Mouse (Mus musculus): ENCODE results near the gene Elk3. TPM values are rescaled to one million over a fixed set of nuclear protein-coding genes. Genes with fewer than 3 reads are reported as not detected.

The Elk3 gene
- polyA plus RNA-seq, 1 experiment from 2014 or later = 12.2 TPM

- no peaks in the 10 kb centered on the region; the same call in 1 of the 2 replicates for H3K4me1 ChIP-seq (ENCODE audit: control insufficient read depth, insufficient read depth, low read length)
- 2% methylated on average over 6 of the region's 6 CpGs for WGBS
- H3K9ac ChIP-seq (ENCODE audit: low read length) = no peak overlapping the region
- no peak overlapping the region for H3K27ac ChIP-seq (ENCODE audit: low read depth, low read length)
- H3K4me3 ChIP-seq (ENCODE audit: low read depth, low read length) = no peak overlapping the region
- no peaks in the 10 kb centered on the region for H3K36me3 ChIP-seq (ENCODE audit: control insufficient read depth, insufficient read depth, low read length)
- ATAC-seq (ENCODE audit: low FRiP score) (no peak), DNase-seq (ENCODE audit: low spot score, missing footprints) (peak; percentile 95)
- no peak overlapping the region for H3K4me2 ChIP-seq
- H3K27me3 ChIP-seq (ENCODE audit: control insufficient read depth, insufficient read depth, low read length) = no peaks in the 10 kb centered on the region
- no peaks in the 10 kb centered on the region for H3K9me3 ChIP-seq (ENCODE audit: control insufficient read depth, low read length)
These were observed 19.1 kb downstream of the Elk3 start for GRCm38 (mm10) chr10:93291843-93292242.

GRCm38 (mm10) chr10:93291352-93291751 is 19.6 kb downstream of the Elk3 start:
- Histone ChIP-seq H3K27me3 (ENCODE audit: control insufficient read depth, insufficient read depth, low read length) (no peaks in the 10 kb centered on the region), H3K4me1 (ENCODE audit: control insufficient read depth, insufficient read depth, low read length) (no peaks in the 10 kb centered on the region; the same call in 1 of the 2 replicates), H3K4me2 (no peak overlapping the region), H3K27ac (ENCODE audit: low read depth, low read length) (no peak overlapping the region), H3K36me3 (ENCODE audit: control insufficient read depth, insufficient read depth, low read length) (no peaks in the 10 kb centered on the region), H3K9ac (ENCODE audit: low read length) (no peak overlapping the region), H3K4me3 (ENCODE audit: low read depth, low read length) (no peak overlapping the region), H3K9me3 (ENCODE audit: control insufficient read depth, low read length) (no peaks in the 10 kb centered on the region)
- ATAC-seq (ENCODE audit: low FRiP score) (peak; percentile 62), DNase-seq (ENCODE audit: low spot score, missing footprints) (peak; percentile 92)
- WGBS = 29% methylated on average over 7 of the region's 7 CpGs

- no peaks in the 10 kb centered on the region for H3K36me3 ChIP-seq (ENCODE audit: control insufficient read depth, insufficient read depth, low read length)
- no peak overlapping the region for H3K4me2 ChIP-seq
- 72% methylated on average over 6 of the region's 6 CpGs for WGBS
- ATAC-seq (ENCODE audit: low FRiP score) (no peak), DNase-seq (ENCODE audit: low spot score, missing footprints) (no peak)
- no peaks in the 10 kb centered on the region; the same call in 1 of the 2 replicates for H3K4me1 ChIP-seq (ENCODE audit: control insufficient read depth, insufficient read depth, low read length)
- H3K9me3 ChIP-seq (ENCODE audit: control insufficient read depth, low read length) = no peaks in the 10 kb centered on the region
- no peak overlapping the region for H3K4me3 ChIP-seq (ENCODE audit: low read depth, low read length)
- no peaks in the 10 kb centered on the region for H3K27me3 ChIP-seq (ENCODE audit: control insufficient read depth, insufficient read depth, low read length)
- no peak overlapping the region for H3K27ac ChIP-seq (ENCODE audit: low read depth, low read length)
- no peak overlapping the region for H3K9ac ChIP-seq (ENCODE audit: low read length)
These were observed 21.5 kb downstream of the Elk3 start for GRCm38 (mm10) chr10:93289404-93289803.

GRCm38 (mm10) chr10:93288336-93288735 is 22.6 kb downstream of the Elk3 start:
- H3K9ac ChIP-seq (ENCODE audit: low read length) = no peak overlapping the region
- no peak overlapping the region for H3K4me2 ChIP-seq
- DNase-seq (ENCODE audit: low spot score, missing footprints) (no peak), ATAC-seq (ENCODE audit: low FRiP score) (no peak)
- WGBS = 94% methylated on average over 4 of the region's 4 CpGs
- no peak overlapping the region for H3K27ac ChIP-seq (ENCODE audit: low read depth, low read length)
- H3K36me3 ChIP-seq (ENCODE audit: control insufficient read depth, insufficient read depth, low read length) = no peaks in the 10 kb centered on the region
- no peaks in the 10 kb centered on the region for H3K27me3 ChIP-seq (ENCODE audit: control insufficient read depth, insufficient read depth, low read length)
- H3K9me3 ChIP-seq (ENCODE audit: control insufficient read depth, low read length) = no peaks in the 10 kb centered on the region
- no peak overlapping the region for H3K4me3 ChIP-seq (ENCODE audit: low read depth, low read length)
- no peaks in the 10 kb centered on the region; the same call in 1 of the 2 replicates for H3K4me1 ChIP-seq (ENCODE audit: control insufficient read depth, insufficient read depth, low read length)

- Histone ChIP-seq H3K4me3 (ENCODE audit: low read depth, low read length) (no peak overlapping the region), H3K9ac (ENCODE audit: low read length) (no peak overlapping the region), H3K4me1 (ENCODE audit: control insufficient read depth, insufficient read depth, low read length) (no peaks in the 10 kb centered on the region; the same call in 1 of the 2 replicates), H3K9me3 (ENCODE audit: control insufficient read depth, low read length) (no peaks in the 10 kb centered on the region), H3K4me2 (no peak overlapping the region), H3K36me3 (ENCODE audit: control insufficient read depth, insufficient read depth, low read length) (no peaks in the 10 kb centered on the region), H3K27me3 (ENCODE audit: control insufficient read depth, insufficient read depth, low read length) (no peaks in the 10 kb centered on the region), H3K27ac (ENCODE audit: low read depth, low read length) (no peak overlapping the region)
- WGBS = 91% methylated on average over 8 of the region's 8 CpGs
- DNase-seq (ENCODE audit: low spot score, missing footprints) (no peak), ATAC-seq (ENCODE audit: low FRiP score) (no peak)
These were observed 23.3 kb downstream of the Elk3 start for GRCm38 (mm10) chr10:93287551-93288145.

GRCm38 (mm10) chr10:93285489-93285888 is 25.4 kb downstream of the Elk3 start:
- Histone ChIP-seq H3K4me3 (ENCODE audit: low read depth, low read length) (no peak overlapping the region), H3K27ac (ENCODE audit: low read depth, low read length) (no peak overlapping the region), H3K27me3 (ENCODE audit: control insufficient read depth, insufficient read depth, low read length) (no peaks in the 10 kb centered on the region), H3K4me2 (no peak overlapping the region), H3K4me1 (ENCODE audit: control insufficient read depth, insufficient read depth, low read length) (no peaks in the 10 kb centered on the region), H3K9ac (ENCODE audit: low read length) (no peak overlapping the region), H3K36me3 (ENCODE audit: control insufficient read depth, insufficient read depth, low read length) (no peaks in the 10 kb centered on the region), H3K9me3 (ENCODE audit: control insufficient read depth, low read length) (no peaks in the 10 kb centered on the region)
- ATAC-seq (ENCODE audit: low FRiP score) (no peak), DNase-seq (ENCODE audit: low spot score, missing footprints) (no peak)
- 86% methylated on average over 5 of the region's 5 CpGs for WGBS

GRCm38 (mm10) chr10:93283258-93283657 is 27.7 kb downstream of the Elk3 start:
- Histone ChIP-seq H3K9me3 (ENCODE audit: control insufficient read depth, low read length) (no peaks in the 10 kb centered on the region), H3K27ac (ENCODE audit: low read depth, low read length) (no peak overlapping the region), H3K27me3 (ENCODE audit: control insufficient read depth, insufficient read depth, low read length) (no peaks in the 10 kb centered on the region), H3K4me2 (no peak overlapping the region), H3K4me1 (ENCODE audit: control insufficient read depth, insufficient read depth, low read length) (no peaks in the 10 kb centered on the region), H3K36me3 (ENCODE audit: control insufficient read depth, insufficient read depth, low read length) (no peaks in the 10 kb centered on the region), H3K4me3 (ENCODE audit: low read depth, low read length) (no peak overlapping the region), H3K9ac (ENCODE audit: low read length) (no peak overlapping the region)
- DNase-seq (ENCODE audit: low spot score, missing footprints) (no peak), ATAC-seq (ENCODE audit: low FRiP score) (no peak)
- 72% methylated on average over 4 of the region's 4 CpGs for WGBS

GRCm38 (mm10) chr10:93282526-93282964 is 28.4 kb downstream of the Elk3 start:
- H3K9ac ChIP-seq (ENCODE audit: low read length) = no peak overlapping the region
- H3K9me3 ChIP-seq (ENCODE audit: control insufficient read depth, low read length) = no peaks in the 10 kb centered on the region
- H3K27ac ChIP-seq (ENCODE audit: low read depth, low read length) = no peak overlapping the region
- H3K4me1 ChIP-seq (ENCODE audit: control insufficient read depth, insufficient read depth, low read length) = no peaks in the 10 kb centered on the region
- no peak overlapping the region for H3K4me3 ChIP-seq (ENCODE audit: low read depth, low read length)
- 55% methylated on average over 12 of the region's 12 CpGs for WGBS
- H3K36me3 ChIP-seq (ENCODE audit: control insufficient read depth, insufficient read depth, low read length) = no peaks in the 10 kb centered on the region
- H3K27me3 ChIP-seq (ENCODE audit: control insufficient read depth, insufficient read depth, low read length) = no peaks in the 10 kb centered on the region
- DNase-seq (ENCODE audit: low spot score, missing footprints) (no peak), ATAC-seq (ENCODE audit: low FRiP score) (no peak)
- H3K4me2 ChIP-seq = no peak overlapping the region

- H3K27ac ChIP-seq (ENCODE audit: low read depth, low read length) = no peak overlapping the region
- H3K9ac ChIP-seq (ENCODE audit: low read length) = no peak overlapping the region
- H3K4me1 ChIP-seq (ENCODE audit: control insufficient read depth, insufficient read depth, low read length) = peaks cover 8% of the 10 kb centered on the region
- no peak overlapping the region for H3K4me3 ChIP-seq (ENCODE audit: low read depth, low read length)
- no peak for DNase-seq (ENCODE audit: low spot score, missing footprints)
- no peaks in the 10 kb centered on the region for H3K27me3 ChIP-seq (ENCODE audit: control insufficient read depth, insufficient read depth, low read length)
- 81% methylated on average over 7 of the region's 7 CpGs for WGBS
- H3K36me3 ChIP-seq (ENCODE audit: control insufficient read depth, insufficient read depth, low read length) = no peaks in the 10 kb centered on the region
- H3K4me2 ChIP-seq = no peak overlapping the region
- ATAC-seq (ENCODE audit: low FRiP score) = no peak
- no peaks in the 10 kb centered on the region for H3K9me3 ChIP-seq (ENCODE audit: control insufficient read depth, low read length)
These were observed 29.8 kb downstream of the Elk3 start for GRCm38 (mm10) chr10:93281092-93281491.

Measured in midbrain, embryonic 11.5 days (tissue).